Mouse (Mus musculus): ENCODE measurements around the gene Inafm1. TPM values are rescaled to one million over a fixed set of nuclear protein-coding genes. Genes with fewer than 3 reads are reported as not detected.
A peak's percentile ranks its signal among the peaks of the same experiment; 100 is the strongest.
"Not testable (repeated sequence)": the region's sequence is repeated elsewhere in the genome, so short reads cannot be mapped to it uniquely, and the experiment has no call there.

Inafm1 gene
- polyA plus RNA-seq, 1 experiment from 2014 or later: 28.0 TPM

GRCm38 (mm10) chr7:16263843-16264242, 9.6 kb downstream of the Inafm1 start:
- Histone ChIP-seq H3K4me3 (ENCODE audit: low read depth, low read length) (no peak overlapping the region), H3K27ac (replicated peaks) (no peak overlapping the region), H3K36me3 (ENCODE audit: control insufficient read depth, insufficient read depth, low read length) (no peaks in the 10 kb centered on the region), H3K9ac (ENCODE audit: low read length) (no peak overlapping the region), H3K4me1 (replicated peaks; ENCODE audit: control insufficient read depth, insufficient read depth) (no peaks in the 10 kb centered on the region), H3K4me2 (replicated peaks; ENCODE audit: low read depth) (no peak overlapping the region), H3K27me3 (ENCODE audit: control insufficient read depth, insufficient read depth, low read length) (no peaks in the 10 kb centered on the region), H3K9me3 (ENCODE audit: control insufficient read depth, low read length) (no peaks in the 10 kb centered on the region)
- WGBS: 81% methylated on average over 5 of the region's 5 CpGs
- no peak for DNase-seq (ENCODE audit: low spot score)
- TF ChIP-seq CTCF (IDR thresholded peaks at IDR 0.05; ENCODE audit: low read depth): no peak
- no peak for TF ChIP-seq EP300 (optimal IDR thresholded peaks at IDR 0.05)
- ATAC-seq (ENCODE audit: low FRiP score, low TSS enrichment): no peak

- TF ChIP-seq CTCF (IDR thresholded peaks at IDR 0.05; ENCODE audit: low read depth) (peak; percentile 85), EP300 (optimal IDR thresholded peaks at IDR 0.05) (no peak)
- WGBS: 28% methylated on average over 8 of the region's 8 CpGs
- peak; percentile 74 for DNase-seq (ENCODE audit: low spot score)
These were observed 10.2 kb downstream of the Inafm1 start for GRCm38 (mm10) chr7:16263015-16263787.

GRCm38 (mm10) chr7:16261097-16261496, 12.3 kb downstream of the Inafm1 start:
- no peak overlapping the region for H3K4me3 ChIP-seq (ENCODE audit: low read depth, low read length)
- no peaks in the 10 kb centered on the region for H3K4me1 ChIP-seq (replicated peaks; ENCODE audit: control insufficient read depth, insufficient read depth)
- no peak overlapping the region for H3K4me2 ChIP-seq (replicated peaks; ENCODE audit: low read depth)
- no peaks in the 10 kb centered on the region for H3K27me3 ChIP-seq (ENCODE audit: control insufficient read depth, insufficient read depth, low read length)
- DNase-seq (ENCODE audit: low spot score) (peak; percentile 30), ATAC-seq (ENCODE audit: low FRiP score, low TSS enrichment) (peak; percentile 64; the same call in 1 of the 2 replicates)
- H3K9me3 ChIP-seq (ENCODE audit: control insufficient read depth, low read length): no peaks in the 10 kb centered on the region
- H3K36me3 ChIP-seq (ENCODE audit: control insufficient read depth, insufficient read depth, low read length): no peaks in the 10 kb centered on the region
- no peak overlapping the region for H3K9ac ChIP-seq (ENCODE audit: low read length)
- H3K27ac ChIP-seq (replicated peaks): no peak overlapping the region
- WGBS: 74% methylated on average over 1 of the region's 1 CpGs
- TF ChIP-seq EP300 (optimal IDR thresholded peaks at IDR 0.05): no peak
- TF ChIP-seq CTCF (IDR thresholded peaks at IDR 0.05; ENCODE audit: low read depth): no peak

More at GRCm38 (mm10) chr7:16263015-16263787, 10.2 kb downstream of the Inafm1 start:
- Histone ChIP-seq H3K9ac (ENCODE audit: low read length) (no peak overlapping the region), H3K4me3 (ENCODE audit: low read depth, low read length) (no peak overlapping the region), H3K36me3 (ENCODE audit: control insufficient read depth, insufficient read depth, low read length) (no peaks in the 10 kb centered on the region), H3K4me2 (replicated peaks; ENCODE audit: low read depth) (no peak overlapping the region), H3K4me1 (replicated peaks; ENCODE audit: control insufficient read depth, insufficient read depth) (no peaks in the 10 kb centered on the region), H3K27ac (replicated peaks) (no peak overlapping the region), H3K27me3 (ENCODE audit: control insufficient read depth, insufficient read depth, low read length) (no peaks in the 10 kb centered on the region), H3K9me3 (ENCODE audit: control insufficient read depth, low read length) (no peaks in the 10 kb centered on the region)
- no peak for ATAC-seq (ENCODE audit: low FRiP score, low TSS enrichment)

GRCm38 (mm10) chr7:16259110-16259590, 14.3 kb downstream of the Inafm1 start, which contains the start of gene C5ar1:
Gene C5ar1 (minus strand): TSS chr7:16259540.
- ATAC-seq (ENCODE audit: low FRiP score, low TSS enrichment) (no peak), DNase-seq (ENCODE audit: low spot score) (no peak)
- 77% methylated on average over 5 of the region's 5 CpGs for WGBS
- TF ChIP-seq EP300 (optimal IDR thresholded peaks at IDR 0.05) (no peak), CTCF (IDR thresholded peaks at IDR 0.05; ENCODE audit: low read depth) (no peak)
- Histone ChIP-seq H3K4me3 (ENCODE audit: low read depth, low read length) (no peak within 1 kb of the TSS), H3K9me3 (ENCODE audit: control insufficient read depth, low read length) (no peaks in the 10 kb centered on the region), H3K36me3 (ENCODE audit: control insufficient read depth, insufficient read depth, low read length) (no peaks in the 10 kb centered on the region), H3K27ac (replicated peaks) (no peak within 1 kb of the TSS), H3K9ac (ENCODE audit: low read length) (no peak within 1 kb of the TSS), H3K4me1 (replicated peaks; ENCODE audit: control insufficient read depth, insufficient read depth) (no peaks in the 10 kb centered on the region), H3K27me3 (ENCODE audit: control insufficient read depth, insufficient read depth, low read length) (no peaks in the 10 kb centered on the region), H3K4me2 (replicated peaks; ENCODE audit: low read depth) (no peak within 1 kb of the TSS)

GRCm38 (mm10) chr7:16257830-16258229, 15.6 kb downstream of the Inafm1 start:
- Histone ChIP-seq H3K9ac (ENCODE audit: low read length) (no peak overlapping the region), H3K36me3 (ENCODE audit: control insufficient read depth, insufficient read depth, low read length) (no peaks in the 10 kb centered on the region), H3K9me3 (ENCODE audit: control insufficient read depth, low read length) (no peaks in the 10 kb centered on the region), H3K4me3 (ENCODE audit: low read depth, low read length) (no peak overlapping the region), H3K27me3 (ENCODE audit: control insufficient read depth, insufficient read depth, low read length) (no peaks in the 10 kb centered on the region), H3K27ac (replicated peaks) (no peak overlapping the region), H3K4me1 (replicated peaks; ENCODE audit: control insufficient read depth, insufficient read depth) (no peaks in the 10 kb centered on the region), H3K4me2 (replicated peaks; ENCODE audit: low read depth) (no peak overlapping the region)
- ATAC-seq (ENCODE audit: low FRiP score, low TSS enrichment): no peak
- no peak for DNase-seq (ENCODE audit: low spot score)
- TF ChIP-seq CTCF (IDR thresholded peaks at IDR 0.05; ENCODE audit: low read depth): no peak
- no peak for TF ChIP-seq EP300 (optimal IDR thresholded peaks at IDR 0.05)
- 82% methylated on average over 11 of the region's 11 CpGs for WGBS

GRCm38 (mm10) chr7:16255963-16256362, 17.5 kb downstream of the Inafm1 start:
- H3K4me3 ChIP-seq (ENCODE audit: low read depth, low read length); H3K9ac ChIP-seq (ENCODE audit: low read length); H3K27me3 ChIP-seq (ENCODE audit: control insufficient read depth, insufficient read depth, low read length); ATAC-seq (ENCODE audit: low FRiP score, low TSS enrichment); DNase-seq (ENCODE audit: low spot score); H3K36me3 ChIP-seq (ENCODE audit: control insufficient read depth, insufficient read depth, low read length); H3K4me1 ChIP-seq (replicated peaks; ENCODE audit: control insufficient read depth, insufficient read depth); H3K27ac ChIP-seq (replicated peaks); H3K4me2 ChIP-seq (replicated peaks; ENCODE audit: low read depth); H3K9me3 ChIP-seq (ENCODE audit: control insufficient read depth, low read length): not testable (repeated sequence)
- 85% methylated on average over 4 of the region's 4 CpGs for whole genome bisulfite sequencing
